Mouse (Mus musculus) adrenal gland, adult 2 months (tissue): ENCODE measurements at regions not wholly inside any gene's neighbourhood (a gene's known extent, or its start where the extent isn't known, plus 50 kb on each side); places are given as distances from the start of the nearest gene placed in this dataset.
"Not testable (repeated sequence)": the region's sequence is repeated elsewhere in the genome, so short reads cannot be mapped to it uniquely, and the experiment has no call there.

ENCODE experiments used
- DNase-seq: peaks from one replicate; pipeline ENCODE4 v3.0.0; 2021

DNA sequence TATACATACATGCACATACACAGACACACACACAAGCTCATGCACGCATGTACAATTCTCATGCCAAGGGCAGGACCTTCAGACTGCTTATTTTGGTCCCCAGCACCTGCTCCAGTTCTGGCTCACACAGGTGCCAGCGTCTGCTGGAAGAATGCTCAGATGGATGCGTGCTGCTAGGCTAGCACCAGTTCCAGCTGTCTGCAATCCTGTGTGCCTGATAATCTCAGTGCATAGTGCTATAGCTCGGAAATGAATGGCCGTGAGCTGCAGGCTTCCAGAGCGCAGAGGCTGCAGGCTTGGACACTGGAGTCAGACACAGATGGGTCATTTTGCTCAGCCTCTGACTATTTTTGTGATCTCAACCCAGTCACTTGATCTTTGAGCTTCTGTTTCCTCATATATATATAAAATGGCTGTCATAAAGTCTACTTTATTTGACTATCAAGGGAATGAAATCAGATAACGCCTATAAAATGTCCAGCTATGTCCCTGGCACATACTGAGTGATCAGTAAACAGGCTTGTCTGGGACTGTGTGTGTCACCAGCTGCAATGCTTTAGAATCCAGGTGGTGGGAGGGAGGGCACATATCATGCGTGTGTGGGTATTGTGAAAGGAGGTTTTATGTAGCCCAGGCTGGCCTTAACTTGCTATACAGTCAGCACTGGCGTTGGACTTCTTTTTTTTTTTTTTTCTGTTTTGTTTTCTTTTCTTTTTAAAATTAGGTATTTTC lies 91.7 kb upstream of the Eif4g2 start:
- DNase-seq: no peak

DNA sequence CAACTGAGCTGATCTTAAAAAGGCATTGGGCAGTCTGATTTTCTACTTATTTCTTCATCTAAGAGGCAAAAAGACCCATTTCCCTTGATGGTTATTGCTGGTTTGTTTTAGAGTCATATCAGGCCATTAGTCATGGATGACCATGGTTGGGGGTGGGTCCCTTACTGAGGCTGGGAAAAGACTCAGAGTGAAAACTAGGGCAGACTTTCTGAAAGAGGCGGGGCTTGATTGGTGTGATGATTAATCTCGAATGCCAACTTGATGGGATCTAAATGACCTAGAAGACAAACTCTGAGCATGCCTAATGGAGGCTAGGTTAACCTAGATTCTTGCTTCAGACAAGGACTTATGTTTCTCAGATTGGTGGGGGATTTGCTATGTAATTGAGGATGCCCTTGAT lies 89.2 kb upstream of the Eif4g2 start:
- peak; percentile 86 for DNase-seq

DNA sequence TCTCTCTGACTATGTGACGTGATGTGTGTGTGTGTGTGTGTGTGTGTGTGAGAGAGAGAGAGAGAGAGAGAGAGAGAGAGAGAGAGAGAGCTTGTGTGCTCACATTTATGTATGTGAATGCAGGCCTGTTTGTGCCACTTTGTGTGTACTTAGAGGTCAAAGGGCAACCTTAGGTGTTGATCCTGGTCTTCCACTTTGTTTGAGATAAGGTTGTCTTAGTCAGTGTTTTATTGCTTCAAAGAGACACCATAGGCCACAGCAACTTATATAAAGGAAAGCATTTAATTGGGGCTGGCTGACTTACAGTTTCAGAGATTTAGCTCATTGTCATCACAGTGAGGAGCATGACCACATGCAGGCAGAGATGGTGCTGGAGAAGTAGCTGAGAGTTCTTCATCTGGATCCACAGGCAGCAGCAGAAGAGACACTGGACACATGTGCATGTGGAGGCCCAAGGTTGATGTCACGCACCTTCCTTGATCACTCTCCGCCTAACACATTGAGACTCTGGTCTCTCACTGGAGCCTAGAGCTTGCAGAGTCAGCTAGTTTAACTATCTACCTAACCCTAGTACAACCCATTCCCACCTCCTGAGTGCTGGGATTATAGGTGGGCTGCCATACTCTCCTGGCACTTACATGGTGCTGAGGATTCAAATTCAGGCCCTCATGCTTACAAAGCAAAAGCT lies 85.9 kb upstream of the Eif4g2 start:
- DNase-seq: not testable (repeated sequence)

DNA sequence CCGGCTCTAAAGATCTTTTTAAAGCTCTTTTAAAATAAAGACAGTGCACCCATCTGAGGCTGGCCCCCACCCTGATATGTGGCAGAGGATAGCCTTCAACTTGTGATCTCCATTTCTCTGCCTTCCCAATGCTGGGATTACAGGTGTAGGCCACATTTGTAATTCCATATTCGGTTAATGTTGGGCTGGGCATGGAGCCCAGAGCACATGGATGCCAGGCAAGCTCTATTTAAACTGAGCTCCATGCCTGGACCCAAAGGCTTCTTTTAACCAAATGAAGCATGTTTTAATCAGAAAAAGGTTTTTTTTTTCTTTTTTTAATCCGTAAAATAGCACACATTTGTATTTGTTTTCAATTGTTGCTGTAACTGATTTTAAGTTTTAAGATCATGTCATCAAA lies 82.2 kb upstream of the Eif4g2 start:
- DNase-seq: no peak

DNA sequence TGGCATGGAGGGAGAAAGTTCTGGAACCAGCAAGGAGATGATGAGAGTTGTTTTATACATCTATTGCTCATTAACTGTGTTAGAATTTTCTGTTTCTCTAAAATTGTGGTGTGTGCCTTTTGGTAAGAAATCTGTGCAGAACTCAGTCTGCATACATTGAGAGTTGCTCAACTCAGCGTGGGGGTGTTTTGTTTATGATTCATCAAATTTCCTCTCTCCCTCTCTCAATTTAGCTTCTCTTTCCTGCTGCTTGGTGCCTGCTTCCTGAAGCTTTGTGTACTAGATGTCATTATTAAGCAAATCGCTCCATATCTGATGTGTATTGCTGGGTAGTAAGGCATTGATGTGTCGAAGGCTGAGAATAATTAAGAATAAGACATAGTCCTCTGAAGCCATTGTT lies 81.4 kb upstream of the Eif4g2 start:
- DNase-seq: no peak

DNA sequence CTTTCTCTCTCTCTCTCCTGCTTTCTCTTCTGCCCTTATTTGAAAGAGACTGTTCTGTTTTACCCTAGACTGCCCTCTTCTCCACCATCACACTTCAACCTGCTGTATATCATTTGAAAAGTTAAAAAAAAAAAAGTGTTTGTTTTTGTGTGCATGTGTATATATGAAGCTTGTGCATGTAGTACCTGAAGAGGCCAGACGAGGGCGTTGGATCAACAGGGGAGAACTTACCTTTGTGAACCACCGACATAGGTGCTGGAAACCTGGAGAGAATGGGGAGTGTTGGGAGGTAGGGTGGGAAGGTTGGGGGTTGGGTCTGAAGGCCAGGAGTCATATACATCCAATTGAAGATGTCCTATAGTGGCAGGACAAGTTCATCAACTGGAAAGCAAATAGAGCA lies 81.0 kb upstream of the Eif4g2 start:
- DNase-seq: no peak

DNA sequence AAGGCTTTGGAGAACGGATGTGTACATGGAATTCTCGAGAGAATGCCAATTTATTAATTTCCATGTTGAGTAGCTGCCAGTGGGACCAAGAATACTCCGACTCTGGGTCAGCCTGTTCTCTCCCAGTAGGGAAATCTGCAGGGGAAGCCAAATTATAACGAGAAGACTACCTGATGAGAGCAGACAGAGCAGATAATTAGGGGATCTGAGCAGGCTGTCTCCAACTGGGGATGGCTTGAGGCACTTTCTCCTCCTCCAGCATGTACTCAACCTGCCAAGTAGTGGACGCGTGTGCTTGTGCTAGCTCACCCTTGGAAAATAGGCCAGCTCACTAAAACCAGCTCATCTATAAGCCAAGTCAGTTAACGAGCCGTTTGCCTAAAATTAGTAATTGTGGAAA lies 80.5 kb upstream of the Eif4g2 start:
- no peak for DNase-seq

DNA sequence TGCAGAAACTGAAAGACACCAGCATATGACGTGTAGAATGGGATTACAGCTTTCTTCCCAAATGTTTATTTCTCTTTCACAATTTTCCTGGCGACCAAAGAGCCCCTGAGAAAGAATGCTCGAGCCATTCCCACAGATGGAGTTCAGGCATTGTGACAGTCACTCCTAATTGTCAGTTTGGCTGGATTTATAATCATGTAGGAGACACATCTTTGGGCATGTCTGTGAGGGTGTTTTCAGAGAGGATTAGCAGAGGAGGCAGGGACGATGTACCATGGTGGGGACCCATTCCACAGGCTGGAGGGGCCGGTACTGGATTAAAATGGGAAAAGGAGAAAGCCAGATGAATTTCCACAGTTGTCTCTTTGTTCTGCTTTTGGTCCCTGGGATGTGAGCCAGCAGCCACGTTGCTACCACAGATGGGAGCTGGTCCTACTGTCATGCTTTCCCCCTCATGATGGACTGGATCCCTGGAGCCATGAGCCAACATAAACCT lies 76.0 kb upstream of the Eif4g2 start:
- no peak for DNase-seq

DNA sequence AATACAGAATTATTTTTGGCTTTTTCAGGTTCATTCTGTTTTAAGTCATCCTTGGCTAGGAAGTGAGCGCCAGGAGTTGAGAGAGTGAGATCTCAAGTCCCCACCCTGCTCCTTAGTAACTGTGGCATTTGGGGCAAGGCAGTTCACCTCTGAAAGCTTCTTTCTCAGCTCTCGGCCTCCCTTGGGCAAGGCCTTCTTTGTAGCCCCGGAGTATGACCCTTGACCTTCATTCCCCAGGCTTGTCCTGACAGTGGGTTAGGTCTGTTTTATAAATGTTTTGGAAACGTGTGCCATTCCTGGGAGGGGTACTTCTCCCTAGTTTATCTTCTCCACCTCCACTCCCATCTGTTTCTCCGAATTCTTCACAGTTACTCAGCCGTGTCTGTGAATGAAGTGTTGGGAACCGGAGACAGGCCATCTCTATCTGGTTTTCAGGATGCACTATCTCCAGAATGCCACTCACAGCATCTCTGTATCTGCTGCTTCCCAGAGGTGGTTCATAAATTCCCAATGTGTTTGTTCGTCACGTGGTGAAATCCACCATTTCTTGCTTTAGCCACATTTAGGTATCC lies 75.0 kb upstream of the Eif4g2 start:
- DNase-seq: no peak

DNA sequence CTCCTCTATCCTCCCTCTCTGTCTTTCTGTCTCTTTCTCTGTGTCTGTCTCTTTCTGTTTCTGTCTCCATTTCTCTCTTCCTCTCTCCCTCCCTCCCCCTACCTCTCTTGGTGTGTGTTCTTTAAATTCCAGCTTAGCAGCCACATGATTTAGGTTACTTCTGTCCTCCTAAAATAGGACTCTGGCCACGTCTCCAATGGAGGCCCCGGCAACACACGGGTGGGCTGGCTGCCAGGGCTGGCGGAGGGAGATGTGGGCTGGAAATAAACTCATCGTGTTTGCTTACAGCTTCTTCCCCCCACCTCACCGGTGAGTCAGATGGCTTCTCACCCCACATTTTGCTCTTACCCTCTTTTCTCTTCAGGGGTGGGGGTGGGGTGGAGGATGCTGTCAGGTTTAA lies 74.5 kb upstream of the Eif4g2 start:
- DNase-seq: peak; percentile 65

DNA sequence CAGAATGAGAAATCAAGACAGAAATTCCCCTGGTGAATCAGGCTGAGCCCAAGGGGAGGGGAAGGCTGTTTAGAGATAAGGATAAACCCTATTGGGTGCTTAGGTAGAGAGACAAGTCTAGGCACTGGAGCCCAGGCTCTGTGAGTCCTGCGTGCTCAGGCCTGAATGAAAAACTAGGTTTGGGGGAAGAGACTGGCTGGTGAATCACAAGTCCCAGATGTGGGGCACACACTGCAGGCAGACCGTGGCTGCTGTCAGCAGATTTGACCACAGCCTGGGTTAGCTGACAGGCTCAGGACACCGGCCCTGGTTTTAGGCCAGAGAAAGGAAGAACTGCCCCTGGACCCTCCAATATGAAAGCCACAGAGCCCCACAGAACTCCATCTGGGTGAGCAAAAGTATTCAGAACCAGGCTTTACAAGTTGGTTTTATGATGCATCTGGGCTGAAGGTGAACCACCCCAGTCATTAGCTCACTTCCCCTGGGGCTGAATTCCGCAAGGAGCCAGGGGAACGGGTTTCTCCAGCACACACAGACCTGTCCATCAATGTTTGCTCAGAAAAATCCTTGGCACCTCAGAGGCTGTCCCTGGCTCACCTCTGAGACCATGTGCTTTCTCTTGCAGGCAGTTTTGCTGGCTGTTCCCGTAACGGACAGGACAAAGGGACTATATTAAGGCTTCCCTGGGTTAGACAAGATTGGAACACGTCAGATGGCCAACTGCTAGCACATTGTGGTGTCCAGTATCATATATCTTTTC lies 73.8 kb upstream of the Eif4g2 start:
- peak; percentile 57 for DNase-seq

DNA sequence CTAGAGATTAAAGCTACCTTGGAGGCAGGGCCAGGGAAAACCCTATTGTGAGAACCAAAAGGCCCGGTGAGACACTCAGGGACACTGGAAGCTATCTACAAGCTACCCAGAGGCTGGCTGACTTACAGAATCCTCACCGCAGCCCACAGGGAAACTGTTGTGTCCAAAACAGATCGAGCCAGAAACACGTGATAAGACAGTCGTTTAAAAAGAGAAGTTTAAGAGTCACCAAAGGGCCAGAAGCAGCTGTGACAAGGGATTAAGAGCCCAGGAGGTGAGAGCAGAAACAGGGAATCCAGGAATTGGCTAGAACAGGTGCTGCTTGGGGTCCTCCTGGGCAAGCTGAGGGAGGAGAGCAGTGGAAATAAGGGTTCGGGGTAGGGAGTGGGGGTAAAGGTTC lies 73.2 kb upstream of the Eif4g2 start:
- peak; percentile 8 for DNase-seq

DNA sequence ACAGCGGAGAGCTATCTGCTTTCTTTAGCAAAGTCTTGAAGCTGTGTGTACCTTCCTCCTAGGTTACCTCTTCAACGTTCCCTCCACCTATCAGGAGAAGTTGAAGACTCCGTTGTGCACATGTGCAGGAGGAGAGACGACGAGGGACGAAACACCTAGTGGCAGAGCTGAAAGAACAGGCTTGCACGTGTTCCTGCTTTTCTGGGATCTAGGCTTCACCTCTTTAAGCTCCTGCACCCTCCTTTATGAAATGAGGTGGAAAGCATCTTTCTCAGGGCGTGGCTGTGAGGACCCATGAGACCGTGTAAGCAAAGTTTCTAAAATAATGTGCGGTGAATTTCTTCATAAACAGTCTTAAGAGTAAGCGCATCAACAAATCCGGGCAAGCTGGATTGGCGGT lies 71.4 kb upstream of the Eif4g2 start:
- DNase-seq: no peak

DNA sequence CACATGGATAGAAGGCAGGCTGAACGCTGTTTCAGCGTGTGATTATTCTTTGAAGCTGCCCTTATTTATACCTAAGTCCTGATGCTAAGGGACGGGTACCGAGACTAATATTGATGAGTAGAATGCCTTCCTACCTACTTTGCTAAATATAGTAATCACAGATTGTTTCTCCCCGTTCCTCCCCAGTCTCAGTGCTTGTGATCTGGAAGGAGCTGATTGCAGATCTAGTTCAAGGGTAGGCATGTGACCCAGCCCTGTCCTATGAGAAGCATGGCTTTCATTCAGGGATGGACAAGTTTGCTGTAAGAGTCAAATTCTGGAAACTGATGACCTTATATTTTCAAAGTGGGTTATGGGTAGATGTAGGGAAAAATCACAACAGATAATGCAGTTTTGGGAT lies 67.7 kb upstream of the Eif4g2 start:
- DNase-seq: peak; percentile 9

DNA sequence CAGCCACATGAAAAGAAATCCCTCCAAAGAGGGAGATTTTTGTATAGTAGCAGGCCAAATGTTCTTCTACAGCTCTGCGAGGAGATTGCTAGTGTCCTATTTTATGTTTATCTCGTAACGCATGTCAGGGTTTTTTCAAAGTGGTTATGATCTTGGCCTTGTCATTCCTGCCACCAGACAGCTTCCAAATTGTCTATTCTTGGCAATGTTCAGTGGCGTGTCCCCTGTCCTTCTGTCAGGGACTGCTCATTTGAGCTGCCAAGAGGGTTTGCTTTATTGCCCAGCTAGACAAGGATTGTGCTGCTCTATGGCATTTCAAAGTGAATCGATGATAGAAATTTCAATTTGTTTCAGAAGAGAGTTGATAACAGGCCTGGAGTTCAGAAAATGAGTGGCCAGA lies 67.3 kb upstream of the Eif4g2 start:
- peak; percentile 59 for DNase-seq

DNA sequence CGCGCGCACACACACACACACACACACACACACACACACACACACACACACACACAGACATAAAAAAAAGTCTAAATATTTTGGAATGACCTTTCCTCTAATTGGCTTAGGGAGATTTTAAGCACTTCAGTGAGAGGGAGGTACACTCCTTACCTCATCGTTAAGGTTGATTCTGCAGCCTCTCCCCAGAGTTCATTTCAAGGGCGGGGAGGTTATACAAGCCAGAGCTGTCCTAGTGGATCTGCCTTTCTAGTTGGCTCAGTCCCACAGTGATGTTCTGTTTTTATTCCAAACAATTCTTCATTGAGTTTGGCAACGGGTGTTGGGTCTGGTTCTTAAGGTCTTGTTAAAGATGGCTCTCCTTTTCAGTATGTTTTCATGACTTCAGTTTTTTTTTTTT lies 64.8 kb upstream of the Eif4g2 start:
- DNase-seq: no peak

DNA sequence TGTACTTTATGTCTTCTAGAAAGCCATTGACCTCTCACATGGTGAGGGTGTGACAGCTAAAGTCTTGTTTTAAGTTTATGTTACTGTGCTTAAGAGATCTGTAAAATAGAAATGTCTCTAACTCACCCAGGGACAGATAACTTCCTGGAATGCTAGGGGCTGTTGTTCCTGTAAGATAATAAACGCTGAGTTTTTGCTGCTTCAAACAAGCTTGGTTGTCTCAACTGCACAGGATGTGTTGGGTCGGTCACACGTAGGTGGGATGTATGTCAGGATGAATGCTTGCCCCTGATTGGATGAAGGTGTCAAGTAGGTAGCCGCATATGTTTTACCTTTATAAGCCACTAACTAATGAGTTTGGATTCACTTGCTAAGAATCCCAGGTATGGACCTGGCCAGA lies 63.8 kb upstream of the Eif4g2 start:
- no peak for DNase-seq

DNA sequence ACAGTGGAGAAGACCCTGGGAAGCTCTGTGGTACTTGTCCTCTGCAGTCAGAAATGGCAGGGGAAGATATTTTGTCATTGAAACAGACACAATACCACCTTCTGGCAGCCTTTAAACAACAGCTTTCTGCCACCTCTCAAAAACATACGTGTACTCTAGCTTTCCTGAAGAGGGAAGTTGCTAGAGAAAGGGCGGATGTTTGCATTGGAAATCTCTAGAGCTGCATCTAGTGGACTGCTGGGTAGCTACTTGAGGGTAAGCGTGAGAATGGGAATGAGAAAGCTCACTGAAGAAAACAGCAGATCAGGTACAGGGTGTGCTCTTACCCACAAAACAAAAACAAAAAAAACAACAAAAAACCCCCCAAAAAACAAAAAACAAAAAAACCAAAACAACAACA lies 61.4 kb upstream of the Eif4g2 start:
- no peak for DNase-seq

DNA sequence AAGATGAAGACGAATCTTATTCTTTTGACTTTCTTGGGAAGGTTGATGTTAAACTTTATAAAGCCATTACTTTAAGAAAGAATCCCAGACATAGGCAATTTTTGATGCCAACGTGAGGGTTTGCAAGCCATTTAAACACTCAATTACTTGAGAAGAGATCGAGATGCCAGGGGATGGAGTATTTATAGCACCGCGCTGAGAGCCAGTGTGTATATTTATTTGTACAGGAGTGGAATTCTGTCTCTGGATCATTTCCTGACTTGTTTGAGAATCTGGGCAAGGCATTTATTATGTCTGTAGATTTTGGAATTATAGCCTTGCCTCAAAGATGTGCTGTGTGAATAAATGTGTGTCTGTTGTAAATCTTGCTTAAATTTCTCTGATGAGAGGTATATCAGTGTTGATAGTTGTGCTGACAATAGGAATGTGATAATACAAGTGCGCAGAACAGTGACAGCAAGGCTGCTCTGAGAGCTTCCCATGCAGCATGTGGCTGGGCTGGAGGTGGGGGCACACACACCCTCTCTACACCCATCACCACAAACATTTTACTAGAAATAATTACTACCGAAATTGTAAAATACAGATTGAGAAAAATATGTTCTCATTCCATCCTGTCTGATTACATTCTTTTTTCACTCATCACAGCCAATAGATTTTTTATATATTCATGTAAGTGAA lies 58.6 kb upstream of the Eif4g2 start:
- DNase-seq: no peak

DNA sequence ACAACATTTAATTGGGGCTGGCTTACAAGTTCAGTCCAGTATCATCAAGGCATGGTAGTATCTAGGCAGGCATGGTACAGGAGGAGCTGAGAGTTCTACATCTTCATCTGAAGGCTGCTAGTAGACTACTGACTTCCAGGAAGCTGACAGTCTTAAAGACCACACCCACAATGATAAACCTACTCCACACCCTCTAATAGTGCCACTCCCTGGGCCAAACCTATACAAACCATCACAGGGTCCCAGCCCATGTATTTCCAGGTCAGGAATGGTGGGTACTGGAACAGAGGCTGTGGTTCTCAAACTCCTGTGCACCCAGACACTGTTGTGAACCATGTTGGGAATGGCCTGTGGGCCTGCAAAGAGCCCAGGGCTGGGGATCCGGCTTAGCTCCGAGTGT lies 55.2 kb upstream of the Eif4g2 start:
- no peak for DNase-seq

DNA sequence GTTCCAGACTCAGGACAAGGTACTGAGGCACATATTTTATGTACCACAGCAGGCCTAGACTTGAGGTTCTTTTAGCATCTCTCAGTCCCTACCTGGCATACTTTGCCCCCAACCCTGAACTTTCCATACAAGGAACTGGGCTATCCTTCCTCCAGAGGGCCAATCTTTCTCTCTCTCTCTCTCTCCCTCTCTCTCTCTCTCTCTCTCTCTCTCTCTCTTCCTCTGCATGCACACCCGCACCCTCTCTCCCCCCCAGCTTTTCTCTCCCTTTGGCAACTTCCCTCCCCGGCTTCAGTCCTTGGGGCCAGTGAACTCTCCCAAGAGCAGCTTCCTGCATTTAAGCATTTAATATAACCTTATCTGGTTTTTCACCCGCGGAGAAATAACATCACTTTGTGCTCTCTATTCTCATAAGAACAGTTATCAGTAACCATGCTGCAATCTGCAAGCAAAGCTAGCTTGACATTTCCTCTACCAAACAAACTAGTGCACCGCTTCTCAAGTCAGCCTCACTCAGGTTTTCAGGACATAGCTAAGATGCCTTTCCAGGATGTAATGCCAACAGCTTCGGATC lies 53.3 kb upstream of the Eif4g2 start:
- no peak for DNase-seq

DNA sequence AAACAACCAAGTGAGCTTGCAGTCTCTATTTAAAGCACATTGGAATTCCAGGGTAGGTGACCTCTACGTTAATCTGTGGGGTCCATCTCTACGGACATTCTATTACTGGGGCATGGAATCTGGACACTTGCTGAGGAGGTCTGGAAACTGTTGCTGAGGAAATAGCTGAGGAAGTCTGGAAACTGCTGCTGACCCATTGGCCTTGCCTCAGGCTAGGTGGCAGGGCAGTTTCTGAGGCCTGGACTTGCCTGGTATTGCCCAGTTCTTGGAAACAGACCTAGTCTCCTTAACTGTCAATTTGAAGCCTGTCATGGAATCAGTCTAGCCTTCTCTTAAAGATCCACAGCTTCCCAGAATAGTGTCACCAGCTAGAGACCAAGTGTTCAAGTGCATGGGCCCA lies 51.7 kb upstream of the Eif4g2 start:
- no peak for DNase-seq
